8 mouse cellular contexts compared by ENCODE assay signal in genomic region chrX:96019556-96019955, GRCm38 (mm10).
DNase-seq lines count a peak whose midpoint lies in the region; ATAC-seq lines count a peak whose summit lies in the region.

No protein-coding gene starts in this region.

- intact Hi-C loops in gastrocnemius, postnatal 14 days (cut with DNase I; ENCODE audit: low total_unique reads), result loop anchor here (5.0 kb wide), 1 partner anchor 143 kb away; no protein-coding TSS in a partner anchor

- peak; percentile 6 for DNase-seq in cerebellum, adult 11 months
- peak; percentile 63 for DNase-seq in MN1 (ENCODE audit: low spot score)
- peak; percentile 74 for DNase-seq in cerebellum, postnatal 10 days
- DNase-seq in gastrocnemius, postnatal 14 days, result peak; percentile 58
- peak; percentile 66 for DNase-seq in kidney, postnatal 10 days
- peak; percentile 77 for DNase-seq in lung, postnatal 25 days (ENCODE audit: low spot score)
- peak; percentile 27 for DNase-seq in skeletal muscle tissue, adult 2 months (ENCODE audit: low read depth, low spot score)

- no peak for ATAC-seq in cerebellum, adult (ENCODE audit: insufficient number of reproducible peaks, low FRiP score, low TSS enrichment)

Comparison
In these comparisons a context has a peak if more than half of its experiments do, and no peak if none do; other contexts are left out.
1. DNase-seq: peak in every context shown above with its lines; median percentile 77 in lung, postnatal 25 days; 74 in cerebellum, postnatal 10 days; 66 in kidney, postnatal 10 days; 63 in MN1; 58 in gastrocnemius, postnatal 14 days; 27 in skeletal muscle tissue, adult 2 months; 6 in cerebellum, adult 11 months.